Mouse (Mus musculus) left cerebral cortex, postnatal 14 days (tissue): Measurements from ENCODE around the gene Kat8. TPM values are rescaled to one million over a fixed set of nuclear protein-coding genes. Genes with fewer than 3 reads are reported as not detected.

Source experiments
- DNase-seq, 2 experiments: peaks; one replicate each; pipeline ENCODE4 v3.0.0; 2021 to 2022; ENCODE audit warnings: low spot score in 2 of 2, mixed read lengths in 1 of 2
- intact Hi-C: fragments of 180-260 bp; cut with DNase I; formaldehyde crosslinking; loops from one replicate; pipeline ENCODE4 v1.15.1; 2025
- total RNA-seq, 2 experiments: library from RNA; stranded (reverse); gene quantifications; 2 replicates each; pipeline ENCODE4 v1.2.3; 2021

Kat8 gene
- total RNA-seq, 2 experiments from 2014 or later = 26.0 to 30.0 TPM

DNA sequence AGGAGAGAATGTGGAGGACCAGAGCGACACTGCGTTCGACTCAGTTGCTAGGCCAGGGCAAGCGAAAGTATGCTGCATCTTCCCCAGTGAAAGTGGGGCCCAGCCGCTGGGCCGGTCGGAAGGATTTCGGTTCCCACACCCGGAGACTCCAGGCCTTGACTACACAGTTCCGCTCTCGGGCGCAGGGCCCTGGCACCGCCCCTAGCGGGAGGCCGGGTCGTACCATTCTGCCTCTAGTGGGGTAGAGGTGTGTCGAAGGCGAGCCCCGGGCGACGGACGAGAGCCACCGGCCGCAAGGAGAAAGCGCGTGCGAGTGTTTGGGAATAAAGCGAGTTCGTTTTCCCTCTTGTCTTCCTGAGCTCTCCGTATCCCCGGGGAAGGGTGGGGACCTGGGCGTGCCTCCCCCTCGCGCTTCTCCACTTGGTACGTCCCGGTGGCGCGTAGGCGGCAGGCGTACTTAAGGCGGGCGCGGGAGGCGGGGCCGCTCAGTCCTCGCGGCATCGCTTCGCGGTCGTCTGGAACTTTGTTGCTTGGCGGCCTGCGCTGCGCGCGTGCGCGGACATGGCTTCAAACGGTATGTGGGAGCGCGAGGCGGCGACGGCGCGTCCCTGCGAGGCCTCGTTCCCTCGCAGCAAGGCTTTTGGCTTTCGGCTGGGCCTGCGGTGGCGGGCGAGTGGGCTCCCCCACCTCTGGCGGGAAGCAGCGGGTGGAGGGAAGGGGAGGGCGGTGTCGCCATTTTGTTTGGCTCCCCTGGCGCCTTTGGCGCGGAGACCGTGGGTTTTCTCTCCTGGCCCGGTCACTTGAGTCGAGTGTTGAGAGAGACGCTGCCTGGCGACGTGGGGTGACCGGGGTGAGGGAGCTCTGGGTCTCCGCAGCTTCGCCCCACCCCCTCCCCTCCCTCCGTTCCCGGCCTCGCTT lies 54.9 kb downstream of the Kat8 start, which contains the start of gene Fus:
Gene Fus, plus strand, starts transcription at position 454 of the 918 bp plus-strand sequence.
- DNase-seq = peak; percentile 93 to 95
- intact Hi-C loops = no loop called here

DNA sequence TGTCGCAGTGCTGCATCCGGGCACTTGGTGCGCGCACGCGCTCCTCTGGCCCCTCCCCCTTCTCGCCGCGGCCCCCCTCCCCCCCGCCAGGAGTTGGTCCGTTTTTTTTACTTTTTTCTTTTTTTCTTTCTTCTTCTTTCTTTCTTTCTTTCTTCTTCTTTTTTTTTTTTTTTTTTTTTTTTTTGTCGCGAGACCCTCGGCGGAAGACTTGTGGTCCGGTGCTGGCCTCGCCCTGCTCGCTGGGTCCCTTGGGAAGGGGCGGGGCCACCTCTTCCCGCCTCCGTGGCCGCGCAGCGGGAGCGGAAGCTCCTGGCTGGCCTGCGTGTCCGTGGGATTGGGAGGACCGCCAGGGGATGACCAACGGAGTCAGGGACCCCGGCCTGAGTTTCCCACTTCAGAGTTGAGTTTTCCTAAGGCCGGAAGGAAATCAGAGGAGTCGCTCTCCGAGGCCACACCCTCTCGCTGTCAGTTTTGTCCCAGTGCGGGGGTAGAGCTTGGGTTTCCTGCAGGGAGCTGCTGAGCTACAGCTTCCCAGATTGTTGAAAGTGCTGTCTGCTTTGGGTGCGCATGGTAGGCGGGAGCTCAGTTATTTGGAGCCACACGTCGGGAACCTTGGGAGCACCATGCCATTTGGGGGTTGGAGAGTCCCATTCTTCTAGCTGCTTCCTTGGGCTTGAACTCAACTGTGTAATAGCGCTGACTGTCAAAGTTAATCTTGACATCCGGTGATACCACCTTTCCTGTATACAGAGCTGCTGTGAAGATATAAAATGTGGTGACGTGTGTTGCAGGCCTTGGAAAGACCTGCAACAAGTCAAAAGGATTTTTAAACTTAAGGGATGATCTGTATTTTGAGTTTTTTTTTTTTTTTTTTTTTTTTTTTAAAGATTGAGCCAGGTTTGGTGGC lies 55.9 kb downstream of the Kat8 start:
- peak; percentile 64 to 76 for DNase-seq
- intact Hi-C loops = no loop called here

GRCm38 (mm10) chr7:127974413-127974930 lies 62.2 kb downstream of the Kat8 start:
- intact Hi-C loops = no loop called here

More at GRCm38 (mm10) chr7:127974413-127974930, 62.2 kb downstream of the Kat8 start:
- DNase-seq = no peak

Other genes with a start within 250 kb of the Kat8 start
- 10 to 100 TPM; 37.8 to 45.7 TPM for gene Bcl7c, start 203.6 kb upstream of the Kat8 start, total RNA-seq
- 1 to 10 TPM; 2.3 to 2.7 TPM for gene Ctf1, start 199.8 kb upstream of the Kat8 start, total RNA-seq
- gene Ctf2, start 180.3 kb upstream of the Kat8 start, total RNA-seq = not detected
- gene Fbxl19, start 168.0 kb upstream of the Kat8 start, total RNA-seq = 10 to 100 TPM; 89.1 to 89.8 TPM
- gene Orai3, start 142.7 kb upstream of the Kat8 start, total RNA-seq = 10 to 100 TPM; 19.8 to 22.5 TPM
- 10 to 100 TPM; 43.3 to 44.9 TPM for gene Setd1a, start 135.8 kb upstream of the Kat8 start, total RNA-seq
- 1 to 10 TPM; 1.7 TPM for gene Gm49388, start 126.9 kb upstream of the Kat8 start, total RNA-seq
- 1 to 10 TPM; 4.8 to 6.0 TPM for gene Hsd3b7, start 111.9 kb upstream of the Kat8 start, total RNA-seq
- gene Stx4a, start 88.2 kb upstream of the Kat8 start, total RNA-seq = 10 to 100 TPM; 50.3 to 55.3 TPM
- 100 to 1,000 TPM; 401 to 404 TPM for gene Stx1b, start 88.0 kb upstream of the Kat8 start, total RNA-seq
- 10 to 100 TPM; 25.0 to 25.6 TPM for gene Zfp646, start 36.3 kb upstream of the Kat8 start, total RNA-seq
- 10 to 100 TPM; 22.0 to 22.6 TPM for gene Zfp668, start 35.7 kb upstream of the Kat8 start, total RNA-seq
- gene Prss53, start 21.5 kb upstream of the Kat8 start, total RNA-seq = 1 to 10 TPM; 1.3 TPM
- gene Gm21974, start 17.1 kb upstream of the Kat8 start, total RNA-seq = not detected
- gene Vkorc1, start 16.9 kb upstream of the Kat8 start, total RNA-seq = 10 to 100 TPM; 21.9 to 25.5 TPM
- gene Bckdk, start 8.4 kb upstream of the Kat8 start, total RNA-seq = 10 to 100 TPM; 36.8 to 45.1 TPM
- under 1 TPM in 1 of 2 experiments, not detected in 1; 0.89 TPM for gene Prss8, start 17.6 kb downstream of the Kat8 start, total RNA-seq
- gene Prss36, start 34.2 kb downstream of the Kat8 start, total RNA-seq = 10 to 100 TPM in 1 of 2 experiments, 1 to 10 TPM in 1; 9.8 to 10.3 TPM
- 100 to 1,000 TPM; 313 to 324 TPM for gene Fus, start 54.9 kb downstream of the Kat8 start, total RNA-seq
- 1 to 10 TPM; 2.2 to 3.7 TPM for gene Pycard, start 81.4 kb downstream of the Kat8 start, total RNA-seq
- gene Trim72, start 91.4 kb downstream of the Kat8 start, total RNA-seq = under 1 TPM; 0.64 to 0.97 TPM
- 10 to 100 TPM; 10.9 to 11.6 TPM for gene Itgam, start 150.1 kb downstream of the Kat8 start, total RNA-seq
- gene Gm49368, start 150.2 kb downstream of the Kat8 start, total RNA-seq = under 1 TPM in 1 of 2 experiments, not detected in 1; 0.08 TPM
- gene Itgax, start 217.0 kb downstream of the Kat8 start, total RNA-seq = under 1 TPM in 1 of 2 experiments, not detected in 1; 0.23 TPM
- gene Itgad, start 241.9 kb downstream of the Kat8 start, total RNA-seq = not detected